Mouse (Mus musculus) left cerebral cortex, postnatal 25 days (tissue): ENCODE measurements around the gene Cenpu. TPM values are rescaled to one million over a fixed set of nuclear protein-coding genes. Genes with fewer than 3 reads are reported as not detected.
A peak's percentile ranks its signal among the peaks of the same experiment; 100 is the strongest.

Experiments
- DNase-seq, 2 experiments: peaks; one replicate each; pipeline ENCODE4 v3.0.0; 2022; ENCODE audit warnings: low spot score in 2 of 2, mixed read lengths in 1 of 2
- intact Hi-C: fragments of 180-260 bp; cut with DNase I; formaldehyde crosslinking; loops from one replicate; pipeline ENCODE4 v1.15.1; 2025
- total RNA-seq, 2 experiments: library from RNA; stranded (reverse); gene quantifications; 2 replicates each; pipeline ENCODE4 v1.2.3; 2021

Gene Cenpu
- total RNA-seq, 2 experiments from 2014 or later, result 1.9 to 2.9 TPM

DNA sequence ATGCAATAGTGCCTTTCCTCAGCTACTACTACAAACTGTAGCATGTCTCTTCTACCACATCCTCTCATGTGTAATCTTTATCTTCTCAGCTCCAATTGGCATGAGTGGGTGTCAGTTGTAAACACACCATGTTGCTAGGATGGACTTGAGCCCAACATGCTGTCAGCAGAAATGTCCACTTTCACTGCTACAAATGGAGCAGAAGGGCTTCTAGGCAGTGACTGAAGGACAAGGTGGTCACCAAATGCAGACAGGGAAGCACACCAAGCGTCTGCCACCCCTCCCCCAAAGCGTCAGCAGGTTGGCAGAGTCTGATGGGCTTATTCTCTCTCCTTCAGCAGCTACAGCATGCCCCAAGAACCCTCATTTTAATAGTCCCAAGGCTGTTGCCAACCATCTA is 41.9 kb downstream of the Cenpu start:
- DNase-seq, result no peak
- intact Hi-C loops, result no loop called here

DNA sequence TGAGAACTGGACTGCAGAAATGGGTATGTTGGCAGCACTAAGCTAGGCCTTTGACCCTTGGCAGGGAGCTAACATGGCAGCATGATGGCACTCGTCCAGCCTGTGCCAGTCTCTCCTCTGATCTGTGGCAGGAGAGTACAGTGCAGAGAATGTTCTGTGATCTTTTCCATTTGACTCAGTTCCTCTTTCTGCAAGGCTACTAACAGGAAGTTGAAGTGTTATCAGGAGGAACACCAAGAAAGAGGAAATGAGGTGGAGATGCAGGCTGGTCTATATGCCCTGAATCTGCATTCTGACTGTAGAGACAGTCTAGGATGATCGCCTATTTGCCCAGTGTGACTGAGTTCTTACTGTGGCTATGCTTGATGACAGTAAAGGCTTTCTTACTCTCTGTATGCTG is 43.8 kb downstream of the Cenpu start:
- DNase-seq, result peak; percentile 8 to 11
- intact Hi-C loops, result no loop called here

DNA sequence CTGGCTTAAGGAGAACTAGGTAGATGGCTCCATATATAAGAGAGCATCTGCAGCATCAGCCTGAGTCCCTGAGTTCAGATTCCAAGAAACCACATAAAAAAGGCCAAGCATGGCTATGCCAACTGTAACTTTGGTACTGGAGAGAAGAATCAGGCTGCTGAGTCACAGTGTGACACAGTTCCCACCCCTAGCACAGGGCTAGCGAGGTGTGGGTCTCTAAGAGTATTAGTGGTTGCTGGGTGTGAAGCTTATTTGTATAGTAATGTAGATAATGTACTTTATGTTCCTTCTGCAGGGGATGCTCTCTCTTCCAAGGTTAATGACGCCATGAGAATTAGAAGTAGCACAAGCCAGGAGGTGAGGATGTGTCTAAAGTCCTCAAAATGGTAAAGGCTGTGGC is 44.7 kb downstream of the Cenpu start:
- no peak for DNase-seq
- intact Hi-C loops, result no loop called here

DNA sequence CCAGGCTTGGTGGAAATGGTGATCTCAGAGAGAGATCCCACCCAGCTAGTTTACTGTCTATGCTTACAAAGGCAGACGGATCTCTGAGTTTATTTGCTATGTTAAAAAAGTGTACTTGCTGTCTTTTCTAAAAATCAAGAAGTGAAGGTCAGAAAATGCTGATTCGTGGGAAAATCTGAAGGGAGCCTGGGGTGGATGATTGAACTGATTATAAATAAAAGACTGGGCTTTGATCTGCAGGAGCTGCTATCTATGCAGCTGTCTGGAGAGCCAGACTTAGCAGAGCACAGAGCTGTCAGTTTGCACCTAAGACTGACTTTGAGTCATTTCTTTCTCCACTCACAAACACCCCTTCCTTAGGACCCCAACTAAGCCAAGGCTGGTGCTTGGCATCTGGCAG is 45.6 kb downstream of the Cenpu start:
- DNase-seq, result no peak
- intact Hi-C loops, result no loop called here

DNA sequence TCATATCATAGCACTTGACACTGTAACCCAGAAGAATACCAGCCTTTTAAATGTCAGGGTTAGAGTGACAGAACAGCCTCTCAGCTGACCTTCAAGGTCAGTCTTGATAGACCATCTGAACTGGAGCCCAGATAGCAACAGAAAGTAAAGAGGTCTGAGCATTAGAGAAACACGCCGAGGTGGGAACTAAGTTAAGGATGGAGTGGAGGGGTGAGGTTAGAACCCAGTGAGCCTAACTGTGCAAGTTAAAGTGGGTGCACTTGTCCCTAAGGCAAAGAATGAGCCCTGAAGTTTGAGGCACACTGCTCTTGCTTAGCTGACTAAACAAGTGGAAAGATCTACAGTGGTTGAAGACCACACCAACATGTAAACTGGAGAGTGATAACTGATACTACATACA is 46.3 kb downstream of the Cenpu start:
- intact Hi-C loops, result no loop called here
- DNase-seq, result no peak

DNA sequence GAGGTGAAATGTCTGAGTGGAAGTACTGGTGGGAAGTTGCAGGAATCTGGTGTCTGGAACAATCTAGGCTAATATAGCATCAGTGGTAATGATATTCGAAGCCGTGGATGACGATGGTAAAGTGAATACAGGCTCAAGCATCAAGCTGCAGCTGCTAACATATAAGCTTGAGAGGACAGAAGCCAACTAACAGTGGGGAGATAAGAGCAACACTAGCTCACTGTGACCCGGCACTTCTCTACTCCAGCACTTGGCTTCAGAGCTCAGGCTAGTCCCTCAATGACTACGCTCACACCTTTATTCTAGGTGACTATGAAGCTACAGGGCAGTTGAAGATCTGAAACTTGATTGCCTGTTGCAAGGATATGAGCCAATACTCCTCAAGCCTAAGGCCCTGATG is 46.9 kb downstream of the Cenpu start:
- intact Hi-C loops, result no loop called here
- no peak for DNase-seq

DNA sequence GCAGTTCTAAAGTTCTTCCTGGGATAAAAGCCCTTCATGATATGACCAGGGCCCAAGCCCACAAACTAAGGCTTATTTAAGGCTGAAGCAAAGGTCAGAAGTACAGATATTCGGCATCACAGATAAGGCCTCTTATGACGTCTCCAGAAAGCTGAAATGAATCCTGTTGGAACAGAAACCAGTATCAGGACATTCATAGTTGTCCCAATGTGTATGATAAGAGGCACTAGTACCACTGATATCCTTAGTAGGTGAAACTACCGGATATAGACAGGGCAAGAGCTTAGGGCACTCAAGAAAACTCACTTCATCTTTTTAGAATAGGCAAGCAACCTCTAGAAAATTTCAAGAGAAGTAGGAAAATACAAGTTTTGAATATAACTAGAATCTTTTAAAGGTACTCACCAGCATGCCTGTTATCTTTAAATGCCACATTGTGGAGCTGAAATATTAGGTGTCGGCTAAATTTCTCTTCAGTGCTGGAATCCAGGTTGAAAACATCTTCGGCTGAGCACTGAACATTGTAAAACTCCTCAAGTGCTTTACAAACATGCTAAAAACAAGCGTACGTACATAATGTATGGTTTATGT is 47.6 kb downstream of the Cenpu start:
- DNase-seq, result no peak
- intact Hi-C loops, result no loop called here

DNA sequence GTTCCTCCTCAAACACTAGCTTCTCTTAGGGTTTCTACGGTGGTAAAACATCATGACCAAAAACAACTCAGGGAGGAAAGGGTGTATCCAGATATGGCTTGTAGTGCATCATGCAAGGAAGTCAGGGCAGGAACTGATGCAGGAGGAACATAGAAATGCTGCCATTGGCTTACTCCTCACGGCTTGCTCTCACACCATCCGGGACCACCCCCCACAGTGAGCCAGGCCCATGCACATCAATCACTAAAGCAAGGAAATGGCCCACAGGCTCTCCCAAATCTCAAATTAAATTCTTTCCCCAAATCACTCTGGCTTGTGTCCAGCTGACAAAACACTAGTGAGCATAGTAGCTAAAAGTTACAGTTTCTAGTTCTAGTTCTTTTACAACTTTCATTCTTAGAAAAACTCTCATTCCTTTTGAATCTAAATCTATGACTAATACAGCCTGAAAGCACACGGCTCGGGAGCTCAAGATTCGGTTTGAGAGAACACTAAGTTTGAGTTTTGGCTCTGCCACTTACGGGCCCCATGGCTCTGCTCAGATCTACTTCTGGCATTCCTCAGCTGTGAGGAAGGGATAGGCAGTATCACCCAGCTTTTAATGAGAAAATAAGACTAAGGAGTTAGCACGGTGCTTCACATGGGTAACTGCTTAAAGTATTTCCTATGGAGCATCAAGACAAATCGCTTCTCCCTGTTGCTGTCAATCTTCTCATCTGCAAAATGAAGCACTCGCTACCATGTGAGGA is 49.3 kb downstream of the Cenpu start:
- DNase-seq, result no peak
- intact Hi-C loops, result no loop called here

DNA sequence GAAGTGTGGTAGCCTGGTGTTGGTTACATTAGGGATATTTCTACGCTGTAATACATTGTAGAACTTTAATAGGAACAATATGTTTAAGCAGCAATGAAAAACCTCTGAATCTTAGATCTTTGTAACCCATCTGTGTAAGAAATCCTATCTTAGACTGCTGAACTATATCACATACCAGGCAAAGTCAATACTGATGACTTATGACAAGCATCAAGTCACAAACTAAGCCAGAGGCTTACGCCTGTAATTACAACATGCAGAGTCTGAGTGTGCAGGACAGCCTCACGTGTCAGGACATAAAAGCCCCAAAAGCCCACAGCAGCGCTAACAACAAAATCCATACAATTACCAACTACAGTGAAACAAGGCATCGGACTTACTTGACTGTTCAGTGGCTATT is 51.8 kb downstream of the Cenpu start:
- intact Hi-C loops, result no loop called here
- DNase-seq, result no peak

DNA sequence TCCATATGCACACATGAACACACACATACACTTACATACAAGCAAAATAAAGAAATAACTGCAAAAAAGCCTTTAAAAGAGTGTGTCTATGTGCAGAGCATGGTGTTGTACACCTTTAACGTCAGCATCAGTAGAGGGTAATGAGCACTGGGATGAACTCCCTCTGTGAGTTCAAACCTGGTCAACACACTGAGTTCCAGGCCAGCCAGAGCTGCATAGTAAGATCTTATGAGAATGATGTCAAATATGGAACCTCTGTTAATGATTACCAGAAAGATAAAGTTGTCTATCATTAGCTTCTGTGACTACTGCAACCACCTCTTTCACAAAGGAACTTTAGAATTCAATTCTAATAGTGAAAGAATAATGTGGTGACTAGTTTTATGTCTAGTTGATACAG is 55.1 kb downstream of the Cenpu start:
- DNase-seq, result no peak
- intact Hi-C loops, result no loop called here

DNA sequence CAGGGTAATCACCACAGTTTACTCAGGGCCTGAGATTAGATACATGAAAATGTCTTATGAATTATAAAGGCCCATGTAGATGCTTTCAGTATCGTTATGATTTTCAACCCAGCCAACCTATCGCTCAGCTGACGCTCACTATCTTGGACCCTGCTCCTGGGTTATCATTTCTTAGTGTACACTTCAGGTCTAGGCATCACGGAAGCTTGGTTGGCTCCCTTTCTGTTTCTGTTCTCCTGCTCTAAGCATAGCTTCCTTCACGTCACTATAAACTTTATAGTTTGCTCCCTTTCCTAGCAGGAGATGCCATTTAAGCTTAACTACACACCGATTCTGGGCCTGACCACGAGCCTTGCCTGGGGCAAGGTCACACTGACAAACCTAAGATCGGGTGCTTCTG is 59.7 kb downstream of the Cenpu start:
- no peak for DNase-seq
- intact Hi-C loops, result no loop called here

DNA sequence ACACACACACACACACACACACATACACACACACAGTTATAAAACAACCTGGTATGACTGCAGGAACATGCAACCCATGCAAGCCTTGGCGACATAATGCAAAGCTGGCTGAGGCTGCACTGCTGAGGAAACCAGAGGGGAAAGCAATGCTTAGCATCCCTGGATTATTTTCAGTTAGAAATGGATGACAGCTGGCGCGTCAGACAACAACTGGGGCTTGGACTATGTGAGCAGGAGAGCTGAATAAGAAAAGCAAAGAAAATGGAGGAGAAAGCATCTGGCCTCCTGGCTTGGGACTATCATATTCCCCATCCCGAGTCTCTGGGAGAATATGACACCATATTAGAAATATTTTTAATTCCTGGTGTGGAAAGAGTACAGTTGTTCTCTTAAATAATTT is 61.1 kb downstream of the Cenpu start:
- peak in 1 of 2 experiments; percentile 24 for DNase-seq
- intact Hi-C loops, result no loop called here

DNA sequence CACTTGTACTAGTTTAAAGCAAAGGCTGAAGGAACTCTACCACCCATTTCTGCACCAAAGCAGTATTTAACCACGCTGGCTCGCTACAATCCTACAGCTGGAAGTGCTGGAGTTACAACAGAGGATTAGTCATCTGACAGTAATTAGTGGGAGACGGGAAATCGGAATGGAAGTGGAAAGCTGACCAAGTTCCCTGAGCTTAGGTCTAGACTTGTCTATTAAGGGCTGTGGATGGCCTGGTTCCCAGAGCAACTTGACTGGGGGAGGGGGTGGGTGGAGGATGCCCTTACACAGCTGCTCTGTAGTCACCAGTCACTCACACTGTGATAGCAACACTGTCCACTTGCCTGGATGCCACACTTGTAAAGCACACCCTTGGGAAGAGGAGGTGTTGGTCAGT is 61.5 kb downstream of the Cenpu start:
- intact Hi-C loops, result no loop called here
- DNase-seq, result peak in 1 of 2 experiments; percentile 33

DNA sequence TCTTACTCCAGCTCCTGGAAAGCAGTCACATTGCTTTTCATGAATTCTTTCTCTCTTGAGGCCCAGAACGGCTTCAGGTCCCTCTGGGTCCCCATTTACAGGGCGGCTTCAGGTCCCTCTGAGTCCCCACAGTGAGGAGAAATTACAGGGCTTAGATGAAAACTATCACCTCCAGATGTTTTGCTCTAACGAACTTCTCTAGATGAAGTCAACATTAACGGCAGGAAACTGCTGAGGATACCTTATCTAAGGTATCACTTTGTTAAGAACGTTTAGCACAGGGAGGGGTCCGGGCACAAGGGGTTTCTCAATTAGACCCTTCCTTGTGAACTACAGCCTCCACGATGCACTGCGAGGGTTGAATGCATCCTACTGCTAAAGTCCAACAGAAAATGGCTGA is 64.1 kb downstream of the Cenpu start:
- DNase-seq, result no peak
- intact Hi-C loops, result loop anchor here (5.0 kb wide), 1 partner anchor 64 kb away; the partner anchor contains the start of gene Cenpu

DNA sequence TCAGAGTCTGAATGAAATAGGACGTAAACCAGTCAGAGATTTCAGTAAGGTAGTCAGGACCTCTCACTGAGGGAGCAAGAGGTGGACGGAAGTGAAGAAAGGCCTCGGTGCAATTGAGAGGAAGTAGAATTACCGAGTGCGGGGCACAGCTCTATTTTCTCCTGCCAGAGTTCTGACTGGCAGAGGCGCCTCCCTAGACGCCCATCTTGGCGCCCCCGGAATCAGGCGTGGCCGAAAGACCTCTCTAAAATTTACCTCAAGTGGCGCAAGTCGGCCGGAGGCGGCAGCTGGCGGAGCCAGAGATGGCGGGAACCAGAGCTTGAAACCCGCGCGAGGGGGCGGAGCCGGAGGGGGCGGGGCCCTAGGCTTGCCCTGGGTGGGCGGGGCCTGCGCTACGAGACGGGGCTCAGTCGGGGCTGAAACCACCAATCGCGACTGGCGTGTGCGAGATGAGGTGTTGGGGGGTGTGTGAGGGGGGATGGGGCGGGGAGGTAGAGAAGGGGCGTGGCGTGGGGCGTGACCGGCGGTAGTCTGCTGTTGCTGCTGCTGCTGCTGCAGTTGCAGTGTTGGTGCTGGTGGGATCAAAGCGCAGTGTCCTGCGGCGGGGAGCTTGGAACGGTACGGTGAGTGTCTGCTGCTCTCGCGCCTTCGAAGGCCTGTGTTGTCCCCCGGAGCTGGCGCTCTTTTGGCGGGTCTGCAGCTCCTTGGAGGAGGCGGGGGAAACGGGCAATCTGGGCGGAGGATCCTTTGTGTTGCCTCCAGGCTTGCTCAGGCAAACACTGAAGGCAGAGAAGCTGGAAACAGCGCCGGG is 65.3 kb downstream of the Cenpu start, which contains the start of the genes Primpol and Casp3:
TSS of gene Primpol (minus strand) at position 334 of the 811 bp plus-strand sequence.
TSS of gene Casp3 (plus strand) at position 413 of the 811 bp plus-strand sequence.
- peak; percentile 91 to 95 for DNase-seq
- intact Hi-C loops, result loop anchor here (1.0 to 5.0 kb wide), 2 partner anchors 50 to 65 kb away; partner anchors contain the start of gene Cenpu

DNA sequence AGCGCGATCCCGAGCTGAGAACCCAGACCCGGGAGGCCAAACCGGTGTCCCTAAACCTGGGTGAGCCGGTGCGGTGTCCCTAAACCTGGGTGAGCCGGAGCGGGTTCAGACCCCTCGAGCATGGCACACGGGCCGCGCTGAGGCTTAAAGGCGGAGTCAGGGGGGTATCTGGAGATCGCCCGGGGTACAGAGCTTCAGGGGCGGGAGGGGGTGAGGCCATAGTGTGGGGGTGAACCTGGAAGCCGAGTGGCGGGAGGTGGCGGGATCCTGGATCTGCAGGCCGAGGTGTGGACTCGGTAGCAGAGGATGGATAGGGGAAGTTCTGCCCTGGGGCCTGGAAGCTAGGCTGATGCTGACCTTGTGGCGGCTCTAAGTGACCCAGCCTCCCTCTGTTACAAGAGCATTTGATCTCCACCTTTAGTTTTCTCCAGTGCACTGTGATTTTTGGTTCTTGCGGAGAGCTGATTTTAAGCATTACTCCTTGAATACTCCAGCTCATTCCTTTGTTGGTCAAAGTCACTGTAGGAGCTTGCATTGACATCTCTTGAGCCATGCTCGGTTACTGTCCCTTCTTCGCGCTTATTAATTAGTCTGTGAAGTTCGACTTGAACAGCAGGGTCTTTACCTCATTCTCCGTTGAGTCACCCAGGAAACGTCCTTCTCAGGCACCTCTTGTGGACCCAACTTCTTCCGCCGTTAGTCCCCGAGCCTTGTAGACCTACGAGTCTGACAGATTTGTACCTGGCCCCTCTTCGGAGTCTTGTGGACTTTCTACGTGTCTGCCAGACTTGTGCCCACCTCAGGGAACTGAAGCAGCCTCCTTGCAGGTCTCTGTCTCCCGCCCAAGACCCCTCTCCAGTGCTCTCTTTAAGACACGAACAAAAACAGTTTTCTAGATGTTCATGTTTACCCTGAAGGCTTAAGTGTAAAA is 66.1 kb downstream of the Cenpu start:
- DNase-seq, result peak in 1 of 2 experiments; percentile 8
- intact Hi-C loops, result loop anchor here (1.0 to 5.0 kb wide), 2 partner anchors 51 to 66 kb away; partner anchors contain the start of gene Cenpu

DNA sequence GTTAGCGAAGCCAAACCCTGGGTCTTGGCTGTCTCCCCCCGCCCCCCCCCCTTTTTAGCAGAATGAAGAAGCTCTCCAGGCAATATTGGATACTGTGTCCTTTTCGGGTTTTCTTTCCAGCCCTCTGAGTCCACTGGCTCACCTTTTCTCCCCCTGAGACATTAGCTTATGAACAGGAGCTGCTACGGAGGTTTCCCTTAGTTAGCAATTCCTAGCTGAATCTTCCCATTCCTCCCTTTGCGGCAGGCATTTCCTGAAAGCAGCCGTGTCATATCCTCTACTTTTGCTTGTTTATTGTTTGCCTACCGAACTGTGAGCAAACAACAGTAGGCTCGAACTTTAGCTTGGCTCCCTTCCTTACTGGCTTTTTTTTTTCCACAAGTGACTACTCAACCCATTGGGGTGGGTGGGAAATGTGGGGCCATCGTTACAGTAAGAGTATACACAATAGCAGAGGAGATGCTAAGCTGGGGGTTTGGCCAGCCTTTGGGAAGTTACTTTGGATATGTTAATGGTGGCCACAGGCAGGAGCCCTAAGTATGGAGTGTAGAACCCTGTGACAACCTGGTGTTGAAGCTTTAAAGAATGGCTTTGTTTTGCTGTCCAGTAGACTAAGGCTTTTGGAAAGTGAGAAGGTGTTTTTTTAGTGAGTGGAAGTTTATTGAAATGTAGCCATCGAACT is 67.0 kb downstream of the Cenpu start:
- no peak for DNase-seq
- intact Hi-C loops, result loop anchor here (5.0 kb wide), 1 partner anchor 66 kb away; the partner anchor contains the start of gene Cenpu

DNA sequence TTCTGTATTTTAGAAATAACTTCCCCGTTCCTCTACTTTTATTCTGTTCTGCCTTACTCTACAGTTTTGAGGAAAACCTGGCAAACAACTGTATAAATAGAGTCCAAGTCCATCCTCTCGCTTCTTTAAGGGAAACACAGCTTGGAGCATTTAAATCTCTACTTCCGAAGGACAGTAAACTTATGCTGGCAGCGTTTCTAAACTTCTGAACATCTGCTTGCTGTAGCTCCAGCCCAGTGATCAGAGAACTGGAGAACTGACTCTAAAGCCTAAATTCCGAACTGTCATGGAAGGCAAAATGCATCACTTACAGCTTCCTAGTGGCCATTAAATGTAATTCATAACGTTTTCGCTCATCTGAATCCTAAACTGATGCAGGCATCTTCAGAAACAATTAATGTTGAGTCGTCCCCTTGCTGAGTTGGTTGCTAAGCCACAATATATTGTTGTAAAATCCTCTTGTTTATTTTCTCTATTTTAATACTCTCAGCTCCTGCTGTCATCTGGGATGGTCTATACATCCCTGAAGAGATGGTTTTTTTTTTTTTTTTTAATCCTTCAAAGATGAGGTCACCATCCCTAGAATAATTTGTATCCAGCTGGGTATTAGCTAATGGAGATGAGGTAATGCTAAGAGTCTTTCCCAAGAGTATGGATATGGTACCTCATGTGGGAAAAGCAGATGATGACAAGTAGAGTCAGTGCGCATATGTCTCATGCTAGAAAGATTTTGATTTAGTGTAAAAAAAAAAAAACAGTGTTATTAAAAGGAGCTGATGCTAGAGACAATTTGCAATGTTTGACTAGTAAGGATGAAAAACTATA is 70.8 kb downstream of the Cenpu start:
- no peak for DNase-seq
- intact Hi-C loops, result no loop called here
